Mouse (Mus musculus) C2C12 (cell line): ENCODE results near the gene Ino80b.

Experiments used
- CEBPB ChIP-seq: IDR thresholded peaks from one replicate; pipeline ENCODE4 v1.6.1; 2011; ENCODE audit warnings: low read depth, mild to moderate bottlenecking, control low read depth, moderate library complexity
- CTCF ChIP-seq: IDR thresholded peaks from one replicate; pipeline ENCODE4 v1.5.1; 2011; ENCODE audit not compliant: control insufficient read depth, insufficient read depth, insufficient read length

DNA sequence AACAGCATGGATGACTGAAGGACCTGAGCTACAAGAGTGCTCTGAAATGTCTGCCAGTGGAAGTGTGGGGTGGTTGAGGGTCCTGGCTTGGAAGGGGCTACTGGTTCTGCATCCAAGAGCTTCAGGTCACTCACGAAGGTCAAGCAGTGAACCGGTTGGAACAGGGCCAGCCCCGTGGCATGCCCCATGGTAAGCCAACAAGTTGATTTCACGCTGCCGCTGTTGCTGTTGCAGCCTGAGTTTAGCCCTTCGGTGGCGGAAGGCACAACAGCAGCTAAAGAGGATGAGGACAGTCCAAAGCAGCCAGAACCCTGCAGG is 5.5 kb downstream of the Ino80b start:
- TF ChIP-seq CTCF (no peak), CEBPB (no peak)
